In genomic region chr12:33170822-33171221, GRCm38 (mm10) we compare ENCODE assay signal across 32 mouse cellular contexts. TPM values are rescaled to one million over a fixed set of nuclear protein-coding genes. Genes with fewer than 3 reads are reported as not detected.
DNase-seq lines count a peak whose midpoint lies in the region; ATAC-seq and TF ChIP-seq lines count a peak whose summit lies in the region.
"Had no signal": no experiment of that assay in that cellular context is flagged by ENCODE, and none has a peak within 500 bp of the region (broad histone marks: within the 10 kb centered on the region; RNA-seq: fewer than 3 reads in every experiment).

No protein-coding gene starts in this region.

- H3K9ac ChIP-seq in lung, embryonic 14.5 days: no peak overlapping the region
- H3K9ac ChIP-seq in CH12.LX (ENCODE audit: insufficient read depth, low read depth): peak overlapping the region; percentile 72
- no peak overlapping the region for H3K9ac ChIP-seq in forebrain, embryonic 12.5 days
- H3K9ac ChIP-seq: embryonic facial prominence, embryonic 13.5 days; forebrain, postnatal 0 days; hindbrain, embryonic 12.5 days; limb, embryonic 13.5 days; liver, embryonic 12.5 days; lung, embryonic 15.5 days; neural tube, embryonic 15.5 days had no signal

- H3K4me2 ChIP-seq in lung, embryonic 14.5 days: no peak overlapping the region
- peak overlapping the region; percentile 87 for H3K4me2 ChIP-seq in CH12.LX (ENCODE audit: insufficient read depth, low read depth, poor library complexity, severe bottlenecking)
- H3K4me2 ChIP-seq in forebrain, embryonic 12.5 days: no peak overlapping the region
- H3K4me2 ChIP-seq: embryonic facial prominence, embryonic 13.5 days; hindbrain, embryonic 12.5 days; limb, embryonic 13.5 days; liver, embryonic 12.5 days; lung, embryonic 15.5 days; neural tube, embryonic 15.5 days had no signal

- H3K9me3 ChIP-seq in lung, embryonic 14.5 days (ENCODE audit: low read depth, low read length): no peaks in the 10 kb centered on the region
- no peaks in the 10 kb centered on the region for H3K9me3 ChIP-seq in CH12.LX (replicated peaks; ENCODE audit: low read length)
- no peaks in the 10 kb centered on the region for H3K9me3 ChIP-seq in forebrain, embryonic 12.5 days
- H3K9me3 ChIP-seq: embryonic facial prominence, embryonic 13.5 days; heart, embryonic 10.5 days; hindbrain, embryonic 12.5 days; limb, embryonic 13.5 days; liver, embryonic 12.5 days; lung, embryonic 15.5 days; neural tube, embryonic 15.5 days had no signal

- TF ChIP-seq CTCF in lung, embryonic 14.5 days (IDR thresholded peaks at IDR 0.05; ENCODE audit: low read depth): no peak
- no peak for TF ChIP-seq CTCF in CH12.LX (conservative IDR thresholded peaks at IDR 0.05 in 1 of 2, IDR thresholded peaks at IDR 0.05 in 1 of 2; ENCODE audit: low read depth in 2 of 2, low read length in 2 of 2)

- DNase-seq in adrenal gland, adult 2 months: peak; percentile 34
- DNase-seq in adrenal gland, adult 18-20 months (ENCODE audit: low spot score in 2 of 2): no peak
- DNase-seq in lung, embryonic 14.5 days: peak; percentile 32
- DNase-seq in lung, adult 18-20 months: no peak
- no peak for DNase-seq in CH12.LX (ENCODE audit: extremely low read depth)
- no peak for DNase-seq in cerebellum, adult 11-12 months
- DNase-seq: adrenal gland, adult 8-10 months; cerebellum, adult 9-10 months; embryo, embryonic 11 days; forebrain, postnatal 0 days; gastrocnemius, postnatal 10 days; heart, postnatal 36 days; kidney, adult 9 months; kidney, postnatal 10 days; midbrain, embryonic 14.5 days; right cerebral cortex, postnatal 25 days; spleen, adult 18-20 months; thymus, adult 18-20 months; thymus, postnatal 25 days had no signal

- no peaks in the 10 kb centered on the region for H3K27me3 ChIP-seq in lung, embryonic 14.5 days (ENCODE audit: insufficient read depth, low read length)
- no peaks in the 10 kb centered on the region for H3K27me3 ChIP-seq in CH12.LX (replicated peaks)
- H3K27me3 ChIP-seq in forebrain, embryonic 12.5 days: peaks cover 3% of the 10 kb centered on the region; the same call in 1 of the 2 replicates
- H3K27me3 ChIP-seq: embryonic facial prominence, embryonic 13.5 days; hindbrain, embryonic 12.5 days; limb, embryonic 13.5 days; liver, embryonic 12.5 days; lung, embryonic 15.5 days; neural tube, embryonic 15.5 days; Patski had no signal

- H3K36me3 ChIP-seq in lung, embryonic 14.5 days (ENCODE audit: insufficient read depth): peaks cover 2% of the 10 kb centered on the region; the same call in 1 of the 2 replicates
- H3K36me3 ChIP-seq in CH12.LX (replicated peaks in 1 of 2; ENCODE audit: control insufficient read depth in 1 of 2, insufficient read depth in 1 of 2, low read length in 1 of 2): peaks cover 0 to 26% of the 10 kb centered on the region in 2 experiments
- no peaks in the 10 kb centered on the region; the same call in 1 of the 2 replicates for H3K36me3 ChIP-seq in forebrain, embryonic 12.5 days (replicated peaks)
- H3K36me3 ChIP-seq: hindbrain, embryonic 12.5 days; lung, embryonic 15.5 days; neural tube, embryonic 15.5 days had no signal

- in situ Hi-C loops in CH12.LX (cut with MboI; ENCODE audit: low pct_ligation_motif_present, low pct_unique_long_range_greater_than_20kb, low sequenced_read_pairs): no loop called here

- no peak; the same call in 1 of the 2 replicates for TF ChIP-seq RAD21 in CH12.LX (IDR thresholded peaks at IDR 0.05; ENCODE audit: low read depth, low read length)

- dilution Hi-C loops in CH12.LX (cut with MboI; ENCODE audit: extremely low pct_ligation_motif_present, extremely low pct_unique_long_range_greater_than_20kb, low sequenced_read_pairs): no loop called here

- no peak for ATAC-seq in lung, embryonic 14.5 days (ENCODE audit: insufficient read depth)
- peak; percentile 39 for ATAC-seq in inflammation-experienced regulatory T-cells, adult 6 months
- ATAC-seq in forebrain, embryonic 12.5 days (ENCODE audit: low FRiP score): no peak
- ATAC-seq: forebrain, postnatal 0 days; hindbrain, postnatal 0 days; intestine, postnatal 0 days; liver, embryonic 12.5 days; Patski had no signal

- H3K27ac ChIP-seq in lung, embryonic 14.5 days (ENCODE audit: low read depth): no peak overlapping the region
- H3K27ac ChIP-seq in CH12.LX (ENCODE audit: insufficient read depth, low read depth): peak overlapping the region; percentile 95
- H3K27ac ChIP-seq in forebrain, embryonic 12.5 days: no peak overlapping the region
- H3K27ac ChIP-seq: embryonic facial prominence, embryonic 13.5 days; heart, embryonic 10.5 days; hindbrain, embryonic 12.5 days; hindbrain, postnatal 0 days; limb, embryonic 13.5 days; liver, embryonic 12.5 days; lung, embryonic 15.5 days; neural tube, embryonic 15.5 days had no signal

- WGBS in lung, embryonic 14.5 days: 85% methylated on average over 7 of the region's 7 CpGs
- WGBS in forebrain, embryonic 12.5 days: 95% methylated on average over 7 of the region's 7 CpGs

- 0 out of 2 replicates have a peak, but pooled peaks have one; percentile 16 for TF ChIP-seq POLR2A in CH12.LX (IDR thresholded peaks at IDR 0.05; ENCODE audit: low read depth, low read length)

- H3K79me2 ChIP-seq in CH12.LX (replicated peaks; ENCODE audit: control insufficient read depth, extremely low read depth, insufficient read depth, poor library complexity, severe bottlenecking): peaks cover 63% of the 10 kb centered on the region

- H3K4me3 ChIP-seq in lung, embryonic 14.5 days (ENCODE audit: low read depth, low read length): no peak overlapping the region
- H3K4me3 ChIP-seq in CH12.LX (replicated peaks in 1 of 3; ENCODE audit: low read depth in 2 of 3, low read length in 2 of 3, poor library complexity in 1 of 3): no peak overlapping the region
- H3K4me3 ChIP-seq in forebrain, embryonic 12.5 days (replicated peaks): no peak overlapping the region
- H3K4me3 ChIP-seq: embryonic facial prominence, embryonic 13.5 days; erythroblast, embryonic 14.5 days; heart, embryonic 10.5 days; hindbrain, embryonic 12.5 days; limb, embryonic 13.5 days; liver, embryonic 12.5 days; lung, embryonic 15.5 days; neural tube, embryonic 15.5 days had no signal

- peak; percentile 17; the same call in 1 of the 2 replicates for TF ChIP-seq EP300 in CH12.LX (IDR thresholded peaks at IDR 0.05; ENCODE audit: low read length)

- peaks cover 5% of the 10 kb centered on the region; the same call in 1 of the 2 replicates for H3K4me1 ChIP-seq in lung, embryonic 14.5 days (ENCODE audit: insufficient read depth)
- H3K4me1 ChIP-seq in CH12.LX (ENCODE audit: control insufficient read depth in 1 of 2, insufficient read depth in 2 of 2): peaks cover 52 to 98% of the 10 kb centered on the region in 2 experiments
- H3K4me1 ChIP-seq in forebrain, embryonic 12.5 days: peaks cover 19% of the 10 kb centered on the region

TF ChIP-seq in CH12.LX, 34 proteins besides CTCF, POLR2A, EP300 and RAD21 (continues in another document):
- TF ChIP-seq ELF1 (IDR thresholded peaks at IDR 0.05; ENCODE audit: low read depth, low read length): no peak
- TF ChIP-seq MYC (IDR thresholded peaks at IDR 0.05; ENCODE audit: low read depth, low read length): peak; percentile 69; the same call in 1 of the 2 replicates
- TF ChIP-seq ZKSCAN1 (IDR thresholded peaks at IDR 0.05; ENCODE audit: borderline replicate concordance, low read depth, low read length): no peak
- no peak for TF ChIP-seq POLR2AphosphoS2 (IDR thresholded peaks at IDR 0.05; ENCODE audit: low read depth, low read length)
- peak; percentile 32; the same call in 1 of the 2 replicates for TF ChIP-seq BHLHE40 (IDR thresholded peaks at IDR 0.05; ENCODE audit: low read depth, low read length)
- TF ChIP-seq ZMIZ1 (IDR thresholded peaks at IDR 0.05; ENCODE audit: low read depth, low read length): no peak
- TF ChIP-seq SMC3 (IDR thresholded peaks at IDR 0.05; ENCODE audit: low read depth, low read length): no peak; the same call in none of the 2 replicates
- no peak for TF ChIP-seq NELFE (IDR thresholded peaks at IDR 0.05; ENCODE audit: low read depth, low read length)
- TF ChIP-seq MAX (IDR thresholded peaks at IDR 0.05; ENCODE audit: low read length): no peak; the same call in 1 of the 2 replicates
- no peak for TF ChIP-seq MAFK (IDR thresholded peaks at IDR 0.05; ENCODE audit: insufficient replicate concordance, low read length)
- TF ChIP-seq E2F4 (IDR thresholded peaks at IDR 0.05; ENCODE audit: insufficient replicate concordance, low read depth, low read length): no peak
- no peak for TF ChIP-seq HCFC1 (IDR thresholded peaks at IDR 0.05; ENCODE audit: low read depth, low read length)
- no peak for TF ChIP-seq JUND (conservative IDR thresholded peaks at IDR 0.05; ENCODE audit: low read depth, low read length)
- TF ChIP-seq SIN3A (IDR thresholded peaks at IDR 0.05; ENCODE audit: low read length): no peak; the same call in 1 of the 2 replicates
- TF ChIP-seq USF1 (IDR thresholded peaks at IDR 0.05; ENCODE audit: low read depth, low read length): no peak
- no peak for TF ChIP-seq TBP (conservative IDR thresholded peaks at IDR 0.05; ENCODE audit: low read depth, low read length)
- no peak for TF ChIP-seq RCOR1 (conservative IDR thresholded peaks at IDR 0.05; ENCODE audit: low read depth, low read length)
- no peak; the same call in 1 of the 2 replicates for TF ChIP-seq IRF4 (IDR thresholded peaks at IDR 0.05; ENCODE audit: low read depth, low read length)
- no peak for TF ChIP-seq ZC3H11A (IDR thresholded peaks at IDR 0.05; ENCODE audit: low read depth, low read length)
- TF ChIP-seq KAT2A (IDR thresholded peaks at IDR 0.05; ENCODE audit: insufficient replicate concordance, low read length): no peak
- 0 out of 2 replicates have a peak, but pooled peaks have one; percentile 25 for TF ChIP-seq CHD1 (IDR thresholded peaks at IDR 0.05; ENCODE audit: low read depth, low read length)
- no peak for TF ChIP-seq UBTF (IDR thresholded peaks at IDR 0.05; ENCODE audit: low read depth, low read length)
- peak; percentile 66 for TF ChIP-seq ETS1 (conservative IDR thresholded peaks at IDR 0.05; ENCODE audit: low read depth, low read length)
- TF ChIP-seq PAX5 (IDR thresholded peaks at IDR 0.05; ENCODE audit: low read length): no peak
- TF ChIP-seq ZNF384 (IDR thresholded peaks at IDR 0.05; ENCODE audit: low read depth, low read length): no peak

RNA-seq across cellular contexts. Expression of gene Atxn7l1, which starts 23.3 kb away (rescaled TPM):
- total RNA-seq in adrenal gland, adult 2 months (2021): 10 to 100 TPM; 30.8 to 31.6 TPM
- 19.9 and 21.8 TPM in 2 replicates for polyA plus RNA-seq in adrenal gland, adult 2 months (2012; rRNA removed)
- 10 to 100 TPM; 25.4 to 26.8 TPM for total RNA-seq in adrenal gland, adult 18-20 months (2021)
- polyA plus RNA-seq in lung, embryonic 14.5 days (2014; fragmentation: Nextera tagmentation; extraction: Ambion mirVana): 14.4 and 16.5 TPM in 2 replicates
- total RNA-seq in CH12.LX (2012; rRNA removed) (8.6 and 9.7 TPM in 2 replicates), CH12.LX (2014; rRNA removed) (8.2 and 9.0 TPM in 2 replicates)
- 51.3 and 55.7 TPM in 2 replicates for polyA plus RNA-seq in CH12.LX (2012; ENCODE audit: insufficient read length, low read depth)
- polyA plus RNA-seq in inflammation-experienced regulatory T-cells, adult 6 months (2017; shearing (Covaris generic)): 10 to 100 TPM; 59.7 to 94.2 (median 92.9) TPM
- 12.8 and 15.0 TPM in 2 replicates for polyA plus RNA-seq in forebrain, embryonic 12.5 days (2016; fragmentation: Nextera tagmentation; extraction: Ambion mirVana)

Comparison
In these comparisons a context has a peak if more than half of its experiments do, and no peak if none do; other contexts are left out.
1. DNase-seq: peak in adrenal gland, adult 2 months (single experiment) and lung, embryonic 14.5 days (single experiment); none in adrenal gland, adult 18-20 months (0 of 2), lung, adult 18-20 months (0 of 2), CH12.LX (single experiment) and cerebellum, adult 11-12 months (single experiment).